Mouse (Mus musculus): Measurements from ENCODE around the gene Camk1d.

GRCm38 (mm10) chr2:5296749-5297545 is 417.4 kb downstream of the Camk1d start:
- no peak for TF ChIP-seq CTCF (IDR thresholded peaks at IDR 0.05; ENCODE audit: borderline replicate concordance, insufficient read depth, low read depth, low read length)
- TF ChIP-seq POLR2A (IDR thresholded peaks at IDR 0.05; ENCODE audit: borderline replicate concordance, insufficient read depth, low read length): no peak
